Mouse (Mus musculus) G1E (cell line): ENCODE measurements at regions not wholly inside any gene's neighbourhood (a gene's known extent, or its start where the extent isn't known, plus 50 kb on each side); places are given as distances from the start of the nearest gene placed in this dataset.

Experiments
- CTCF ChIP-seq: IDR thresholded peaks from 2 replicates; pipeline ENCODE4 v1.5.1; 2012; ENCODE audit warnings: low read depth, low read length, inconsistent platforms, mixed read lengths
- GATA1 ChIP-seq: IDR thresholded peaks from 2 replicates; pipeline ENCODE4 v1.6.1; 2012; ENCODE audit warnings: borderline replicate concordance, low read length, inconsistent platforms, mixed read lengths
- GATA2 ChIP-seq: IDR thresholded peaks from 2 replicates; pipeline ENCODE4 v1.6.1; 2012; ENCODE audit warnings: low read depth, low read length, inconsistent platforms, borderline replicate concordance
- POLR2AphosphoS5 ChIP-seq: IDR thresholded peaks from 2 replicates; pipeline ENCODE4 v1.6.1; 2012; ENCODE audit warnings: low read depth, low read length, inconsistent platforms; ENCODE audit not compliant: insufficient replicate concordance
- TAL1 ChIP-seq: conservative IDR thresholded peaks from 2 replicates; pipeline ENCODE4 v1.6.1; 2012; ENCODE audit warnings: low read depth, low read length, inconsistent platforms, mixed read lengths

GRCm38 (mm10) chr1:89400734-89401202, 53.8 kb upstream of the Agap1 start:
- no peak for TF ChIP-seq CTCF
- no peak for TF ChIP-seq GATA1
- no peak for TF ChIP-seq TAL1
- TF ChIP-seq GATA2 = no peak
- TF ChIP-seq POLR2AphosphoS5 = no peak
